Mouse (Mus musculus): Measurements from ENCODE around the gene Mapk7.

Gene Mapk7

GRCm38 (mm10) chr11:61494129-61494997 lies at the start of gene Mapk7:
Gene Mapk7, minus strand, starts transcription at chr11:61494406.
- peak; percentile 91 for DNase-seq (ENCODE audit: low spot score)

- DNase-seq (ENCODE audit: low spot score): no peak
Observed at GRCm38 (mm10) chr11:61541106-61541505, 46.9 kb upstream of the Mapk7 start.

GRCm38 (mm10) chr11:61540642-61541041 lies 46.4 kb upstream of the Mapk7 start:
- DNase-seq (ENCODE audit: low spot score): no peak

DNA sequence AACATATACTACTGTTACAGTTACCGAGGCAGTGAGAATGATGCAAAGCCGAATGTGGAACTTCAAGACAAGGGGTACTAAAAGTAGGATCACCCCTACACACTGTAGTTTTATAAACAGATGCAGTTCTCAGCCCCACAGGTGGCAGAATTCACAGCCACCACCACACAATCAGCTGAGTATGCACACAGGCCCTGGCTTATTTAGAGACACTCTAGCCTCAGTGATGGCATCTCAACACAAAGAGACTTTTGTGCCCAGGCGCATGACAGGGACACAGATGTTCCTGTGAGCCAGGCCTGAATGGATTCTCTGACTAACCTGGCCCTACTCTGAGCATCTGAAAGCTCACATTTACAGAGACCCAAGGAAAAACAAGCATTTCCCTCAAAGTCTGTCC lies 43.2 kb upstream of the Mapk7 start:
- no peak for DNase-seq (ENCODE audit: low spot score)

DNA sequence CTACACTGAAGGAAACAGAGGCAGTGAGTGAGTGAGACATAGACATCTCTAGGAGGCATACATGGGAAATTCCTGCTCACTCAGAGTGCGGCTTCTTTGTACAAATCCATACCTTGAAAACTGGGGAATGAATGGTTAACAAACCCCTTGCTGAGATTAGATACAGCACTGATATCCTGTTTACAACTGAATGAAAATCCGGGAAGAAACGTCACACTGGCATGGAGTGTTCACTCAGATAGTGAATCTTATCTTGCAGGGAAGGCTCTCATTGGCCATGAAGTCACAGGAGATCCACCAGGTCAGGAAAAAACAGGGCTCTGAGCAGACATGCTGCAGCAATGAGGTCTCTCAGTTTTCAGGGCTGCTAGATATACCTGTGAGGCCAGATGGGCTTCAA lies 42.7 kb upstream of the Mapk7 start:
- no peak for DNase-seq (ENCODE audit: low spot score)

DNA sequence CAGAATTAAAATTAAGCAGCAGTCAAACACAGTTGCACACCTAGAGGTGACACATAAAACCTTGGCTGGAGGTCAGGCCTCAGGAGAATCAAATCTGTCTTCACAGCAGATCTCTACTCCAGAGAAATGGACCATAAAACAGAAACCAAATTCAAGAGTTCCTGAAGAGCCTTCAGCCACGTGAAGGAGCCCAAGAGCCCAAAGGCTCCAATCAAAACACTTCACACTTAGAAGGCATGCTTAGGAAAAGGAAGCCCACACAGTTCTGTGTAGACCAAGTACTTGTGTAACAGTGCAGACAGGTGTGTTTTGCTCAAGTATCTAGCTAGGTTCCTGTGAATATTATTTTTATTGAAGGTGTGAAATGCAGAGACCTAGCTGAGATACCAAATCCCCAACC lies 41.3 kb upstream of the Mapk7 start:
- DNase-seq (ENCODE audit: low spot score): no peak

- no peak for DNase-seq (ENCODE audit: low spot score)
Observed at GRCm38 (mm10) chr11:61533571-61533970, 39.4 kb upstream of the Mapk7 start.

DNA sequence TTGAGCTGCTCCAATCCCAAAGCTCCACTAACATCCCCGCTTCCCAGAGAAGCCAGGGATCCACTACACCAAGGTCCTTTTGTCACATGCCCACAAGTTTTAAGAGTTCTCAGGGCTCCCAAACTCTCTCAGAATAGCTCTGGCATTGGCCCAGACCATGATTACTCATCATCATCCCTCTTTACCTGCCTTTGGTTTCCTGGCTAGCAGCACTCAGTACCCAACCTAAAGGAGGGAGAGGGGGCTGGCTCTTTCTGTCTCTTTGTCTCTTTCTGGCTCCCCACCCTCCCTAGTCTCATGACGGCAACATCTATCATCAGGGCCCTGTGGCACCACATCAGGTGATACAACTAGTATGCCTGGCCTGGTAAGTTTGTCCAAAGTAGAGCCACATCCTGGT lies 38.6 kb upstream of the Mapk7 start:
- no peak for DNase-seq (ENCODE audit: low spot score)

GRCm38 (mm10) chr11:61529268-61529713 lies 35.1 kb upstream of the Mapk7 start:
- DNase-seq (ENCODE audit: low spot score): no peak

GRCm38 (mm10) chr11:61526872-61527271 lies 32.7 kb upstream of the Mapk7 start:
- no peak for DNase-seq (ENCODE audit: low spot score)

- no peak for DNase-seq (ENCODE audit: low spot score)
Observed at GRCm38 (mm10) chr11:61519484-61520107, 25.4 kb upstream of the Mapk7 start.

GRCm38 (mm10) chr11:61518871-61519270 lies 24.7 kb upstream of the Mapk7 start:
- DNase-seq (ENCODE audit: low spot score): no peak

DNA sequence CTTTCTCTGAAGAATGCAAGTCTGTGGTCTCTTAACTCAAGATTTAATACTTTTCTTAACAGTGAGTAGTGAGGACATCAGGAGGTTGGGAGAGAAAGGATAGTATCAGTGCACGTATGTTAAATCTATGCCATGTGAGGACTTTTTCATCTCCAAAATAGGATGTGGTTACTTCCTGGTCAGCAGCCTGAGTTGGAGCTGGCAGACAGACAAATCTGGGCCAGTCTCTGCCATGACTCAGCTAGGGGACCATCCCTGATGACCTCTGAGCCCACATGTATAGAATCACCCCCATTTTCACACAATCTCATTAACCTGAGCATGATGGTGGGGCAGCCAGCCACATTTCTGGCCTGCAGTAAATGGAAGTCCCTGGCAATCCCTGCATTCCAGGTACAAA lies 23.8 kb upstream of the Mapk7 start:
- no peak for DNase-seq (ENCODE audit: low spot score)

- no peak for DNase-seq (ENCODE audit: low spot score)
Observed at GRCm38 (mm10) chr11:61514953-61515352, 20.7 kb upstream of the Mapk7 start.

DNA sequence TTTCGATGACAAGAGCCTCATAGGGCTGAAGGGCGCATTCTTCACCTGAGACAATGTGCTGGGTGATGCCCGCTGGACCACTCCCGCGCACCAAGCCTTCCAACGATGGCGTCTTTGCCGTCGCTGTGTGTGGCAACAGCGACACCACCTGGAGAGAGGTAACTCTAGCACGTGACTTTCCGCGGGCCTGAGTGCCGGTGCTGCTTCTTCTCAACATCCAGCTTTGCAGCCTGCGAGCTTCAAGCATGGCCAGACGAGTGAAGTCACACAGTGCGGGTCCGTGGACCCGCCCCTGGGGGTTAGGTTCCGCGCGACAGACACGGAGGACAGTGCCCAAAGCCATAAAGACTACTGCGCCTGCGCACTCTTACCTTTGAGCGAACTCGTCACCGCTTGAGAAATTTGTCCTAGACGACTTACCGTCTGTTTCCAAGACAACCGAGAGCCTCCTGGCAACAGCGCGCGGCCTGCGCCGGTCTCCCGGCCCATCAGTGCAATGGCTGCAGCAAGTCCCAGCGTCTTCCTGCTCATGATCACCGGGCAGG lies 10.6 kb upstream of the Mapk7 start, which contains the start of gene B9d1:
Gene B9d1 (plus strand): TSS at position 432 of the 545 bp plus-strand sequence.
- DNase-seq (ENCODE audit: low spot score): peak; percentile 82

- DNase-seq (ENCODE audit: low spot score): no peak
Observed at GRCm38 (mm10) chr11:61503933-61504332, 9.7 kb upstream of the Mapk7 start.

DNA sequence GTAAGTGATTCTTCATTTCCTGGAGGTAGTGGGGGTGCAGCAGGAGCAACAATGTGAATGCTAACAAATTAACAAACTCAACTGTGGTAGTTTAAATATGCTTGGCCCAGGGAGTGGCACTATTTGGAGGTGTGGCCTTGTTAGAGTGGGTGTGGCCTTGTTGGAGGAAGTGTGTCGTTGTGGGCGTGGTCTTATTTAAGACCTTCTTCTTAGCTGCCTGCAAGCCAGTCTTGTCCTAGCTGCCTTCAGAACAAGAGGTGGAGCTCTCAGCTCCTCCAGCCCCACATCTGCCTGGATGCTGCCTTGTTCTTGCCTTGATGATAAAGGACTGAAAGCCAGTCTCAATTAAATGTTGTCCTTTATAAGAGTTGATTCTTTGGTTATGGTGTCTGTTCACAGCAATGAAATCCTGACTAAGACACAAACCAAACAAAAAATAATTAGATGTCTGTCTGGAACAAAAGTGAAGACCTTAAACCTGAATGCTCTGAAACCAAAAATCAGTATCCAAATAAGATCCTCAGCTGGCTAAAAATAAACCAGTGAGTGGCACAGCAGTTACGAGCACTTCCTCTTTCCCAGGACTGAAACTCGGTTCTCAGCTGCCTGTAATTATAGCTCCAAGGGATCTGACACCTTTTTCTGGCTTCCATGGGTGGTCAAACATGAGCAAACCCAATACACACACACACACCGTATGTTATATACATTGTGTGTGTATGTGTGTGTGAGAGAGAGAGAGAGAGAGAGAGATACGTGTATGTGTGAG lies 4.7 kb upstream of the Mapk7 start:
- no peak for DNase-seq (ENCODE audit: low spot score)

DNA sequence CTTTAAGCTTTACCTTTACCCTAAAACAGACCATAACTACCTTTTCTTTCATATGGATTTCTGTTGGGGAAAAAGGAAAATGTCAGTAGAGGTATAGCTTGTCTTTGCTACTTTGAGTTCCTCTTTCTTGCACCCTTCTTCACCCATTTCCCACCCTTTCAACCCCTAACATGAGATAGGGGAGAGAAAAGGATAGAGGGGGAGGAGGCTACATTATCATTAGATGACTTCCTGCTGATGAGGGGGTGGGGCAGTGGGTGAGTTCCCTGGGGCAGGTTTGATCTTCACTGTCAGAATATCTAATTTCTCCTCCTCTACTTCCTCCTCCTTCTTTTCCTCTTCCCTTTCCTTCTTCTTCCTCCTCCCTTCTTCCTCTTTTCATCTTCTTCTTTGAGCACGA lies 3.3 kb upstream of the Mapk7 start:
- no peak for DNase-seq (ENCODE audit: low spot score)

GRCm38 (mm10) chr11:61495528-61495927 lies 1.3 kb upstream of the Mapk7 start:
- DNase-seq (ENCODE audit: low spot score): no peak

GRCm38 (mm10) chr11:61493525-61494128 lies 579 bp downstream of the Mapk7 start:
- no peak for DNase-seq (ENCODE audit: low spot score)

GRCm38 (mm10) chr11:61492749-61493401 lies 1.3 kb downstream of the Mapk7 start:
- no peak for DNase-seq (ENCODE audit: low spot score)
